Mouse (Mus musculus) cortical plate, adult 2 months (tissue): ENCODE measurements around the gene Tsc22d3.

Source experiments
- CTCF ChIP-seq: fragments of 200-500 bp; IDR thresholded peaks from 2 replicates; pipeline ENCODE4 v1.5.1; 2011; ENCODE audit warnings: mild to moderate bottlenecking, control low read depth, low read length; ENCODE audit not compliant: insufficient read depth; ENCODE audit errors: extremely low read depth
- POLR2A ChIP-seq: fragments of 200-500 bp; IDR thresholded peaks from 2 replicates; pipeline ENCODE4 v1.6.1; 2011; ENCODE audit warnings: mild to moderate bottlenecking, low read length, control low read depth; ENCODE audit not compliant: insufficient read depth; ENCODE audit errors: extremely low read depth

DNA sequence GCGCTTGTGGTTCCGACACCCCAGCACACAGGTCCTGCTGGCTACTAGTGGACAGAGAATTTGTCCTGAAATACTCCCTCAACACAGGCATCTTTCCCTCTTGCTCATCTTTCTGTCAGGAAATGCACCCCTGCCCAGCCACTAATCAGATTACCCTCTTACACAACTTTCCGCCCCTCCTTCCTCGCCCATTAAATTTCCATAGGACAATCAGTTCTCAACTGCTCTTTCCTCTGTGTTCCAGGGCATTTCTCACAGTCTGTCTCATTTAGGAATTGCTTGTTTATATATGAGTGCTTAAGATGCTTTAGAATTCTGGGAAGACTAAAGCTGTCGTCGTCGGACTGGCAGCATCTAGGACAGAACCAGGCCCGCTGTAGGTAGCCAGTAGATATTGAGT is 82.1 kb downstream of the Tsc22d3 start:
- TF ChIP-seq CTCF (no peak), POLR2A (no peak)
